Mouse (Mus musculus) cerebellum, adult 2 months (tissue): Measurements from ENCODE around the gene Gga2. TPM values are rescaled to one million over a fixed set of nuclear protein-coding genes. Genes with fewer than 3 reads are reported as not detected.

Experiments used
- DNase-seq, 2 experiments: peaks; one replicate each; pipeline ENCODE4 v3.0.0; 2021
- H3K27ac ChIP-seq: fragments of 200-500 bp; 2 replicates; pipeline ENCODE4 v1.5.1; 2012; ENCODE audit warnings: low read length, control low read depth, inconsistent platforms; ENCODE audit not compliant: insufficient read depth
- H3K27me3 ChIP-seq: fragments of 200-500 bp; 2 replicates; pipeline ENCODE4 v1.6.1; 2012; ENCODE audit warnings: inconsistent platforms, mild to moderate bottlenecking, low read length, moderate library complexity; ENCODE audit not compliant: control insufficient read depth, insufficient read depth
- H3K4me1 ChIP-seq: fragments of 200-500 bp; 2 replicates; pipeline ENCODE4 v1.6.1; 2011; ENCODE audit warnings: low read length; ENCODE audit not compliant: control insufficient read depth, insufficient read depth
- H3K4me3 ChIP-seq: fragments of 200-500 bp; replicated peaks from 2 replicates; pipeline ENCODE3; 2011; ENCODE audit warnings: mild to moderate bottlenecking, low read depth, low read length, control low read depth; ENCODE audit not compliant: insufficient read depth
- CTCF ChIP-seq: fragments of 200-500 bp; IDR thresholded peaks from 2 replicates; pipeline ENCODE4 v1.5.1; 2011; ENCODE audit warnings: low read depth, mild to moderate bottlenecking, control low read depth, low read length, moderate library complexity, borderline replicate concordance; ENCODE audit not compliant: insufficient read depth
- POLR2A ChIP-seq: fragments of 200-500 bp; IDR thresholded peaks from 2 replicates; pipeline ENCODE4 v1.6.1; 2011; ENCODE audit warnings: low read length, control low read depth, borderline replicate concordance; ENCODE audit not compliant: insufficient read depth
- WGBS: fragments of 180-500 bp; shearing (Covaris S2); methylation state at CpG from one replicate; pipeline ENCODE4 v1.1.7; 2018; 5-methylcytosine and 5-hydroxymethylcytosine counted together
- polyA plus RNA-seq: library from polyadenylated mRNA; depleted of rRNA; stranded (reverse); fragments of >200 nt; gene quantifications from 2 replicates; pipeline ENCODE4 v1.2.3, GENCODE M21; 2012

The Gga2 gene
- polyA plus RNA-seq, 1 experiment: 23.1 TPM

DNA sequence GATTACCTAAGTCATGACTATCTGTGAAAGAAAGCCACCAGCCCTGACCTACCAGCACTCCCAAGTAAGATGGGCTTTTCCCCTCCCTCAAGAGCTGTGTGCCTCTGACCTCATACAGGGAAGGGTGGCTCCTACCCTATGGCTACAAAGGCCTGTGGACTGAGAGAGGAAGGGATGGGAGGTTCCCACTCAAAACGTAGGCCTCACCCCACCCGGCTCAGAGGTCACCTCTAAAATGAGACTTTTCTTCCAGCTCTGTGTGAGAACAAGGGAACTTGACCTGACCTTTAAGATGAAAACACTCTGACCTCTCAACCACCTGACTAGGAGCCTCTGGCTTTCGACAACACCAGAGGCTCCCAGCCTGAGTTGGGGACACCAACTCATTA, 58.5 kb downstream of the Gga2 start:
- H3K4me3 ChIP-seq: no peak overlapping the region
- no peak for DNase-seq
- WGBS: 96% methylated on average over 3 of the region's 3 CpGs
- H3K27ac ChIP-seq: no peak overlapping the region
- no peak for TF ChIP-seq CTCF
- no peaks in the 10 kb centered on the region for H3K4me1 ChIP-seq
- H3K27me3 ChIP-seq: no peaks in the 10 kb centered on the region

GRCm38 (mm10) chr7:121961913-121962570, 59.0 kb downstream of the Gga2 start:
- Histone ChIP-seq H3K27me3 (no peaks in the 10 kb centered on the region), H3K4me1 (no peaks in the 10 kb centered on the region), H3K27ac (no peak overlapping the region), H3K4me3 (no peak overlapping the region)
- no peak for DNase-seq
- WGBS: 77% methylated on average over 7 of the region's 7 CpGs
- TF ChIP-seq CTCF (no peak), POLR2A (no peak)

DNA sequence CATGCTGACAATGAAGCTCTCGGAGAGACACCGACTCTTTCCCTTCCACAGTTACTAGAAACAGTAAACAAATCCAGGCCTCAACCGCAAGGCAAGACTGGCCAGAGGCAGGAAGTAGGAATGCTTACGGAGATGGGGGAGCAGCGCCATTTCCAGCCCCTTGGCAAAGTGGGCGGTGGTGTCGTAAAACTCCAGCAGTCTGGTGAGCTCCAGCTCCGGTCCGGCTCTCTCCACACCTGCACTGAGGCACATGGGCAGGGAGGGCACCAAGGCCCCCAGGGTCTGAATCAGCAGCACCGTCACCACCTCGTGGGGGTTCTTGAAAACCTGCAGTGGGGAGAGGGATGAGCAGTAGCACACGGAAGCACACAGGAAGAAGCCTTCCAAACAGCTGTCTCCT, 65.2 kb downstream of the Gga2 start:
- no peak for TF ChIP-seq CTCF
- TF ChIP-seq POLR2A: no peak
- H3K4me1 ChIP-seq: no peaks in the 10 kb centered on the region
- 93% methylated on average over 12 of the region's 12 CpGs for WGBS
- no peak overlapping the region for H3K27ac ChIP-seq
- no peaks in the 10 kb centered on the region for H3K27me3 ChIP-seq
- no peak for DNase-seq
- no peak overlapping the region for H3K4me3 ChIP-seq

DNA sequence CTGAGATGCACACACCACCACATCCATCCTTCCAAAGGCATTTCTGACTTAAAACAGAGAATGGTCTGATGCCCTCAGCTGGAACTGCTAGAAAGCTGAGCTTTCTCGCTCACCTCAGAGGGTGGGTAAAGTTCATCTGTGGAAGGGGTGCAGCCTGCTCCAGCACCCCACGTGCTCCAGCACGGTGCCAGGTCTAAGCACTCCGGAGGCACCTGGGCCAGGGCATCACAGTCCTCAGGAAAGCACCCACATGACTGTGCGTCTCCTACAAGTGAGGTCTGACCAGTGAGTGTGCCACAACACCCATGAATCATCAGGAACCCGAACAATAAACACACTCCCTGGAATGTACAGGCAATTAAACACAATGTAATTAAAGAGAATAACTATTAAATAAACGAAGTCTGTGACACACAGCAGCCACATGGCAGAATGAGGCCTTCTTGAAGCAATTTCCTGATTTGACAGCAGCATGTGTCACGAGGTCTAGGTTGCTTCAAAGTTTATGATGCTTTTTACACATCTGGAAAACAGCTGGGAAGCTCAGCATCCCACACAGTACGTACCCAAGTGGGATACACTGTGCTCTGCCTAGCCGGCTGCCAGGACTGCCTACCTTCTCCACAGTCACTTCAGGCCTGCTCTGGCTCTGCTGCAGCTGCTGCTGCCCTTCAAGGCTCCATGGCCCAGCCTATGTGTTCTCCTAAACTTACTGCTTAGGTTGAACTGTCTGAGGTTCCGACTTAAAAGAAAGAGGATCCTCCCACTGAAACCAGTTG, 65.9 kb downstream of the Gga2 start:
- 89% methylated on average over 11 of the region's 11 CpGs for WGBS
- no peaks in the 10 kb centered on the region for H3K27me3 ChIP-seq
- H3K4me1 ChIP-seq: no peaks in the 10 kb centered on the region
- no peak for DNase-seq
- TF ChIP-seq POLR2A (no peak), CTCF (no peak)
- H3K27ac ChIP-seq: no peak overlapping the region
- no peak overlapping the region for H3K4me3 ChIP-seq

DNA sequence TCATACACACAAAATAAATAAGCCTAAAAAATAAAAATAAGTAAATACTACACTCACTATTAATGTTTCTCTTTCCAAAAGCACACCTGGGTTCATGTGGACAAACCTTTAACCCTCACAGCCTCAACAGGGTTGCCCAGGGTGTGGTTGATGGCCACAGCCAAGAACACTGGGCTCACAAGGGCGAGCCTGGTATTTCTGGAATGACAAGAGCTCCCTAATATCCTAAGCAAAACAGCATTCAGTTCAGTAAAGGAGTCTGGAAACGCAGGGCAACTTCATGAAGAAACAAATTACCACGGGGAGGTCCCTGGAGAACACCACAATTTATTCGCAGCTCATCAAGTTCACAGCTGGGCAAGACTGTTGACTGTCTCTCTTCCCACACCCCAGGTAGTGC, 73.5 kb downstream of the Gga2 start:
- TF ChIP-seq CTCF (no peak), POLR2A (no peak)
- peaks cover 4% of the 10 kb centered on the region; the same call in 1 of the 2 replicates for H3K4me1 ChIP-seq
- no peak overlapping the region for H3K27ac ChIP-seq
- H3K4me3 ChIP-seq: no peak overlapping the region
- 80% methylated on average over 4 of the region's 4 CpGs for WGBS
- peak in 1 of 2 experiments; percentile 9 for DNase-seq
- no peaks in the 10 kb centered on the region for H3K27me3 ChIP-seq

- TF ChIP-seq CTCF (no peak), POLR2A (no peak)
- H3K27ac ChIP-seq: no peak overlapping the region
- H3K4me1 ChIP-seq: peaks cover 8% of the 10 kb centered on the region; the same call in 1 of the 2 replicates
- no peaks in the 10 kb centered on the region for H3K27me3 ChIP-seq
- H3K4me3 ChIP-seq: no peak overlapping the region
- peak; percentile 61 to 72 for DNase-seq
- WGBS: 20% methylated on average over 5 of the region's 5 CpGs
These were observed 74.8 kb downstream of the Gga2 start for GRCm38 (mm10) chr7:121946196-121946595.

DNA sequence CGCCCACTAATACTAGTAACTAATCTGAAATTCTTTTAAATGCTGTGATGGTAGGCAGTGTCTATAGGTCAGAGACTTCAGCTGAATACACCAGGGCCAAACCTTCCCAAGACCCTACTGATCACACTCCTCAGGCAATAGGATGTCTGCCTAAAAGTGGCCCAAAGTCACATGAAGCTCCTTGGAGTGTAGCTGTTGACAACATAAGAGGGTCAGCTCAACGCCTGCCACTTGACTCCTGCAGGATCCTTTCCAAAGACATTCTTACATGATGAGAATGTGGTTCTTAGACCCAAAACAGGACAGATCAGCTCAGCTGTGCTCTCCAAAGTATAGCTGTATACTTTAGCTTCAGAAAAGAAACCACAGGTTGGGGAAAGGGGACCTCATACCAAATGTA, 78.7 kb downstream of the Gga2 start:
- WGBS: 91% methylated on average over 2 of the region's 2 CpGs
- TF ChIP-seq CTCF: no peak
- TF ChIP-seq POLR2A: no peak

DNA sequence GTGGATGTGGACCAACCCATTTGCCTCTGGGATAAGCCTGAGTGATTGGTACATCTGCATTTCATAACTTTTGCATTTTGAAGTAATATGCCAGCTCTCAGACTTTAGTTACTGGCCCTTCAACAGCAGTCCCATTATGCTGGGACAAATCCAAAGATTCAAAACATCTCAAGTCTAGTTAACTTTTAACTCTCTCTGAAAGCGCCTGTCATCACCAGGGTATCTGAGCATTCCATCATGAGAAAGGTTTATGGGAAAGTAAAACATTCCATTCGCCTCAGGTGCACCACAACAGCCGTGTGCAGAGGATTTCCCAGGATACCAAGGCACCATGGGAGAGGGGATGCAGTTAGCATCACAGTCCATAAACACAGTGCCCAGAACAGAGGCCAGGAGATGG, 79.4 kb downstream of the Gga2 start:
- H3K4me1 ChIP-seq: peaks cover 51% of the 10 kb centered on the region
- no peak overlapping the region for H3K4me3 ChIP-seq
- TF ChIP-seq CTCF (no peak), POLR2A (no peak)
- WGBS: 98% methylated on average over 3 of the region's 3 CpGs
- no peak for DNase-seq
- H3K27me3 ChIP-seq: no peaks in the 10 kb centered on the region
- no peak overlapping the region for H3K27ac ChIP-seq

More for the DNA sequence above, 78.7 kb downstream of the Gga2 start:
- no peaks in the 10 kb centered on the region for H3K27me3 ChIP-seq
- H3K27ac ChIP-seq: no peak overlapping the region
- no peak overlapping the region for H3K4me3 ChIP-seq
- no peak for DNase-seq
- peaks cover 46% of the 10 kb centered on the region for H3K4me1 ChIP-seq
